Mouse (Mus musculus) liver, embryonic 14 days (tissue): ENCODE data around the gene Antxr2. TPM values are rescaled to one million over a fixed set of nuclear protein-coding genes. Genes with fewer than 3 reads are reported as not detected.

Experiments
- polyA plus RNA-seq: library from polyadenylated mRNA; depleted of rRNA; stranded (reverse); fragments of >200 nt; gene quantifications from 2 replicates; pipeline ENCODE4 v1.2.3, GENCODE M21; 2012; rRNA removed

The Antxr2 gene
- 1.0 and 1.2 TPM in 2 replicates for polyA plus RNA-seq

DNA sequence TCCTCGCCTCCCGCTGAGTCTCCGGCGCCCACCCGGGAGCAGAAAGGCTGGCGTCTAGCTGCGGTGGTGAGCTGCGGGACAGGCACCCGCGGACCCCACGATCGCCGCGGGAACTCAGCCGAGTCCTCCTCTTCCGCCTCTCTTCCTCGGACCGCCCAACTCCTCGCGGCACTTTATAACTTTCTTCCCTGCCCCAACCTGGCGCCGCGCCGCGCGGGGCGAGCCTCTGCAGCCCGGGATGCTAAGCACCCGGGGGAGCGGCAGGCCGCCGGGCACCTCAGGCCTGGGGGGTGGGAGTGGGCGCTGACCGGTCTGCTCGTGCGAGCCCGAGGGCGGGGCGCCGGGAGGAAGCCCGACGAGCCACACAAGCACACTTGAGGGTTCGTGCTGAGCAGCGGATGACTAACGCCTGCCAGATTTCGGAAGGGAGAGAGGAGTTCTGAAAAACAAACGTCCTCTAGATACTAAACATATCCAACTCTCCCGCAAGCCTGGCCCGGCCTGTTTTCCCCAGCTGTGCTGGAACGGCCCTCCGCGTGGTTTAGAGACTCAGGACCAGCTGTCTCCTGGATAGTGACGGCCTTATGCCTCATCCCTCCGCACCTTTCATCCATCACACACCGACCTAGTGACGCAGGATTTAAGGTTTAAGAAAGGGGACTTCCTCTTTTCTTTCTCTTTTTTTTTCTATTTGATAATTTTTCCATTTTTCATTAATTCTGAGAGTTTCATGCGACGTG is at the start of gene Antxr2:
Antxr2 (minus strand) TSS at position 142 of the 740 bp plus-strand sequence.

Other genes with a start within 250 kb of the Antxr2 start
- gene Prdm8, start 136.2 kb upstream of the Antxr2 start, polyA plus RNA-seq, result 0.01 TPM in 1 of 2 replicates, not detected in the other
- 0.02 TPM in 1 of 2 replicates, not detected in the other for gene Fgf5, start 223.1 kb upstream of the Antxr2 start, polyA plus RNA-seq